Mouse (Mus musculus): ENCODE data around the gene Trim16. TPM values are rescaled to one million over a fixed set of nuclear protein-coding genes. Genes with fewer than 3 reads are reported as not detected.
A peak's percentile ranks its signal among the peaks of the same experiment; 100 is the strongest.

The Trim16 gene
- polyA plus RNA-seq, 1 experiment from 2014 or later, result 5.3 TPM

GRCm38 (mm10) chr11:62876445-62876844 is 56.4 kb downstream of the Trim16 start:
- no peak overlapping the region for H3K4me3 ChIP-seq (replicated peaks)
- no peak for ATAC-seq
- no peak overlapping the region for H3K27ac ChIP-seq
- H3K36me3 ChIP-seq, result no peaks in the 10 kb centered on the region
- H3K9ac ChIP-seq (replicated peaks), result no peak overlapping the region
- no peak overlapping the region for H3K4me2 ChIP-seq (replicated peaks)
- H3K27me3 ChIP-seq, result no peaks in the 10 kb centered on the region
- 89% methylated on average over 4 of the region's 4 CpGs for WGBS
- peaks cover 6% of the 10 kb centered on the region for H3K4me1 ChIP-seq (replicated peaks)
- no peaks in the 10 kb centered on the region for H3K9me3 ChIP-seq

- peaks cover 6% of the 10 kb centered on the region for H3K4me1 ChIP-seq (replicated peaks)
- H3K9me3 ChIP-seq, result no peaks in the 10 kb centered on the region
- 94% methylated on average over 1 of the region's 1 CpGs for WGBS
- no peak overlapping the region for H3K4me2 ChIP-seq (replicated peaks)
- H3K27ac ChIP-seq, result no peak overlapping the region
- no peak overlapping the region for H3K4me3 ChIP-seq (replicated peaks)
- H3K9ac ChIP-seq (replicated peaks), result no peak overlapping the region
- H3K36me3 ChIP-seq, result no peaks in the 10 kb centered on the region
- H3K27me3 ChIP-seq, result no peaks in the 10 kb centered on the region
- ATAC-seq, result no peak
Measured at GRCm38 (mm10) chr11:62877391-62877790, 57.4 kb downstream of the Trim16 start.

GRCm38 (mm10) chr11:62878728-62879127 is 58.7 kb downstream of the Trim16 start:
- Histone ChIP-seq H3K4me2 (replicated peaks) (peak overlapping the region; percentile 60), H3K4me1 (replicated peaks) (peaks cover 6% of the 10 kb centered on the region), H3K27ac (no peak overlapping the region), H3K4me3 (replicated peaks) (peak overlapping the region; percentile 58), H3K9ac (replicated peaks) (no peak overlapping the region), H3K9me3 (no peaks in the 10 kb centered on the region), H3K27me3 (no peaks in the 10 kb centered on the region), H3K36me3 (no peaks in the 10 kb centered on the region)
- ATAC-seq, result peak; percentile 51
- WGBS, result 31% methylated on average over 9 of the region's 9 CpGs

- Histone ChIP-seq H3K9me3 (no peaks in the 10 kb centered on the region), H3K27ac (peak within 1 kb of the TSS; percentile 83), H3K4me2 (replicated peaks) (peak within 1 kb of the TSS; percentile 60), H3K9ac (replicated peaks) (peak within 1 kb of the TSS; percentile 77), H3K36me3 (0 out of 2 replicates have a peak, but pooled peaks cover 3% of the 10 kb centered on the region), H3K27me3 (no peaks in the 10 kb centered on the region), H3K4me3 (replicated peaks) (peak within 1 kb of the TSS; percentile 58), H3K4me1 (replicated peaks) (peaks cover 6% of the 10 kb centered on the region)
- peak; percentile 97 for ATAC-seq
- WGBS, result 2% methylated on average over 54 of the region's 55 CpGs
Measured at GRCm38 (mm10) chr11:62879220-62880048, 59.4 kb downstream of the Trim16 start, which contains the start of gene Tvp23b. Gene Tvp23b, plus strand, starts transcription at chr11:62879455.

GRCm38 (mm10) chr11:62883407-62883806 is 63.4 kb downstream of the Trim16 start:
- Histone ChIP-seq H3K27ac (no peak overlapping the region), H3K36me3 (peaks cover 31% of the 10 kb centered on the region), H3K9ac (replicated peaks) (no peak overlapping the region), H3K4me1 (replicated peaks) (peaks cover 6% of the 10 kb centered on the region), H3K4me2 (replicated peaks) (no peak overlapping the region), H3K27me3 (no peaks in the 10 kb centered on the region), H3K4me3 (replicated peaks) (no peak overlapping the region), H3K9me3 (no peaks in the 10 kb centered on the region)
- ATAC-seq, result no peak
- 92% methylated on average over 8 of the region's 8 CpGs for WGBS

- Histone ChIP-seq H3K36me3 (peaks cover 38% of the 10 kb centered on the region), H3K4me1 (replicated peaks) (peaks cover 2% of the 10 kb centered on the region), H3K27me3 (no peaks in the 10 kb centered on the region), H3K4me2 (replicated peaks) (no peak overlapping the region), H3K9me3 (no peaks in the 10 kb centered on the region), H3K9ac (replicated peaks) (no peak overlapping the region), H3K27ac (no peak overlapping the region), H3K4me3 (replicated peaks) (no peak overlapping the region)
- ATAC-seq, result no peak
- 94% methylated on average over 5 of the region's 5 CpGs for WGBS
Measured at GRCm38 (mm10) chr11:62885323-62885722, 65.3 kb downstream of the Trim16 start.

GRCm38 (mm10) chr11:62890796-62891195 is 70.8 kb downstream of the Trim16 start:
- no peak overlapping the region for H3K4me2 ChIP-seq (replicated peaks)
- H3K27ac ChIP-seq, result no peak overlapping the region
- no peaks in the 10 kb centered on the region for H3K27me3 ChIP-seq
- no peaks in the 10 kb centered on the region for H3K9me3 ChIP-seq
- 87% methylated on average over 4 of the region's 4 CpGs for WGBS
- ATAC-seq, result no peak
- H3K36me3 ChIP-seq, result peaks cover 53% of the 10 kb centered on the region
- no peaks in the 10 kb centered on the region for H3K4me1 ChIP-seq (replicated peaks)
- H3K9ac ChIP-seq (replicated peaks), result no peak overlapping the region
- H3K4me3 ChIP-seq (replicated peaks), result no peak overlapping the region

- no peak overlapping the region for H3K4me2 ChIP-seq (replicated peaks)
- H3K36me3 ChIP-seq, result peaks cover 48% of the 10 kb centered on the region
- H3K4me1 ChIP-seq (replicated peaks), result no peaks in the 10 kb centered on the region
- H3K9me3 ChIP-seq, result no peaks in the 10 kb centered on the region
- no peak overlapping the region for H3K9ac ChIP-seq (replicated peaks)
- no peaks in the 10 kb centered on the region for H3K27me3 ChIP-seq
- H3K4me3 ChIP-seq (replicated peaks), result no peak overlapping the region
- WGBS, result 95% methylated on average over 11 of the region's 11 CpGs
- no peak for ATAC-seq
- no peak overlapping the region for H3K27ac ChIP-seq
Measured at GRCm38 (mm10) chr11:62891763-62892162, 71.7 kb downstream of the Trim16 start.

Other genes starting within 250 kb of the Trim16 start
- gene Trpv2, start 245.7 kb upstream of the Trim16 start, polyA plus RNA-seq (2015; fragmentation: Nextera tagmentation; extraction: Ambion mirVana), result 20.7 TPM in 2 replicates
- gene Lrrc75a, start 171.7 kb upstream of the Trim16 start, polyA plus RNA-seq (2015; fragmentation: Nextera tagmentation; extraction: Ambion mirVana), result 8.2 and 11.4 TPM in 2 replicates
- 23.0 and 25.2 TPM in 2 replicates for gene Mmgt2, start 171.6 kb upstream of the Trim16 start, polyA plus RNA-seq (2015; fragmentation: Nextera tagmentation; extraction: Ambion mirVana)
- gene Zfp287, start 88.3 kb upstream of the Trim16 start, polyA plus RNA-seq (2015; fragmentation: Nextera tagmentation; extraction: Ambion mirVana), result 21.2 and 22.2 TPM in 2 replicates
- not detected in 2 replicates for gene Gm10428, start 67.1 kb upstream of the Trim16 start, polyA plus RNA-seq (2015; fragmentation: Nextera tagmentation; extraction: Ambion mirVana)
- gene Zfp286, start 30.8 kb upstream of the Trim16 start, polyA plus RNA-seq (2015; fragmentation: Nextera tagmentation; extraction: Ambion mirVana), result 35.4 and 37.9 TPM in 2 replicates
- gene Fbxw10, start 26.8 kb downstream of the Trim16 start, polyA plus RNA-seq (2015; fragmentation: Nextera tagmentation; extraction: Ambion mirVana), result 0.22 and 0.24 TPM in 2 replicates
- gene Tvp23b, start 59.2 kb downstream of the Trim16 start, polyA plus RNA-seq (2015; fragmentation: Nextera tagmentation; extraction: Ambion mirVana), result 55.2 and 62.5 TPM in 2 replicates
- gene Cdrt4, start 131.0 kb downstream of the Trim16 start, polyA plus RNA-seq (2015; fragmentation: Nextera tagmentation; extraction: Ambion mirVana), result not detected in 2 replicates
- not detected in 2 replicates for gene Tekt3, start 241.4 kb downstream of the Trim16 start, polyA plus RNA-seq (2015; fragmentation: Nextera tagmentation; extraction: Ambion mirVana)